Mouse (Mus musculus) liver, embryonic 14.5 days (tissue): ENCODE measurements around the gene Pde1a. TPM values are rescaled to one million over a fixed set of nuclear protein-coding genes. Genes with fewer than 3 reads are reported as not detected.

ENCODE experiments used
- ATAC-seq: fragments of 200-750 bp; cut with Nextera tagmentation; 2 replicates; pipeline ENCODE4 v1.8.0; 2017; ENCODE audit warnings: moderate number of reproducible peaks, mild to moderate bottlenecking, moderate library complexity; ENCODE audit not compliant: insufficient read depth
- DNase-seq, 3 experiments: peaks; one replicate each; pipeline ENCODE4 v3.0.0-alpha.2; 2012 to 2013; ENCODE audit warnings: low read depth in 3 of 3, low spot score in 3 of 3
- H3K27ac ChIP-seq: fragments of 300-500 bp; sonication (generic); 2 replicates; pipeline ENCODE4 v1.5.1; 2014; ENCODE audit warnings: moderate library complexity, mild to moderate bottlenecking, control low read depth, inconsistent platforms
- H3K27me3 ChIP-seq: fragments of 300-500 bp; sonication (generic); 2 replicates; pipeline ENCODE4 v1.6.1; 2014; ENCODE audit warnings: mild to moderate bottlenecking, low read length, moderate library complexity; ENCODE audit not compliant: control insufficient read depth, insufficient read depth
- H3K36me3 ChIP-seq: fragments of 300-500 bp; sonication (generic); replicated peaks from 2 replicates; pipeline ENCODE4 v1.6.1; 2014; ENCODE audit warnings: low read depth; ENCODE audit not compliant: control insufficient read depth, insufficient read depth
- H3K4me1 ChIP-seq, 2 experiments: fragments of 200-500 bp in 1 of 2; fragments of 300-500 bp in 1 of 2; sonication (generic) in 1 of 2; replicated peaks; 2 replicates each; pipeline ENCODE4 v1.6.1; 2012 to 2014; ENCODE audit warnings: antibody characterized with exemption in 1 of 2, inconsistent platforms in 1 of 2, low read length in 1 of 2; ENCODE audit not compliant: control insufficient read depth in 2 of 2, insufficient read depth in 2 of 2
- H3K4me2 ChIP-seq: fragments of 300-500 bp; sonication (generic); 2 replicates; pipeline ENCODE4 v1.6.1; 2014; ENCODE audit warnings: low read depth, mild to moderate bottlenecking, control low read depth, moderate library complexity
- H3K4me3 ChIP-seq, 2 experiments: fragments of 200-500 bp in 1 of 2; fragments of 300-500 bp in 1 of 2; sonication (generic) in 1 of 2; 2 replicates each; pipeline ENCODE4 v1.5.1; 2012 to 2014; ENCODE audit warnings: low read depth in 2 of 2, low read length in 2 of 2, mild to moderate bottlenecking in 2 of 2, control low read depth in 1 of 2, inconsistent platforms in 1 of 2, moderate library complexity in 1 of 2; ENCODE audit not compliant: insufficient read depth in 1 of 2
- H3K9ac ChIP-seq: fragments of 300-500 bp; sonication (generic); replicated peaks from 2 replicates; pipeline ENCODE4 v1.6.1; 2014; ENCODE audit warnings: mild to moderate bottlenecking, control low read depth, moderate library complexity
- H3K9me3 ChIP-seq: fragments of 300-500 bp; sonication (generic); 2 replicates; pipeline ENCODE4 v1.6.1; 2016; ENCODE audit warnings: low read length, mixed read lengths; ENCODE audit not compliant: control insufficient read depth
- CTCF ChIP-seq: IDR thresholded peaks from 2 replicates; pipeline ENCODE4 v1.5.1; 2016; ENCODE audit warnings: antibody characterized with exemption, low read depth, control low read depth
- EP300 ChIP-seq: IDR thresholded peaks from 2 replicates; pipeline ENCODE4 v1.6.1; 2016; ENCODE audit warnings: antibody characterized with exemption, low read depth
- WGBS: fragments of 180-500 bp; shearing (Covaris S2); extraction: QIAGEN DNeasy Blood & Tissue Kit; methylation state at CpG from one replicate; pipeline ENCODE4 v1.1.7; 2014; ENCODE audit not compliant: insufficient replicate concordance; 5-methylcytosine and 5-hydroxymethylcytosine counted together
- polyA plus RNA-seq, 2 experiments: library from polyadenylated mRNA; depleted of rRNA in 1 of 2; stranded (reverse) in 1 of 2; unstranded in 1 of 2; fragments of >200 nt; fragmentation: Nextera tagmentation in 1 of 2; extraction: Ambion mirVana in 1 of 2; gene quantifications; 2 replicates each; pipeline versions ENCODE4 v1.2.1 to v1.2.3; 2012 to 2014

Pde1a gene
- polyA plus RNA-seq, 2 experiments: 1.4 to 2.7 TPM

GRCm38 (mm10) chr2:79945898-79946675 is 183.2 kb downstream of the Pde1a start:
- DNase-seq (no peak), ATAC-seq (no peak)
- no peaks in the 10 kb centered on the region for H3K9me3 ChIP-seq
- H3K27ac ChIP-seq: no peak overlapping the region
- H3K4me3 ChIP-seq: no peak overlapping the region
- H3K36me3 ChIP-seq: no peaks in the 10 kb centered on the region
- no peaks in the 10 kb centered on the region for H3K4me1 ChIP-seq
- TF ChIP-seq CTCF (no peak), EP300 (no peak)
- 31% methylated on average over 8 of the region's 8 CpGs for WGBS
- H3K9ac ChIP-seq: no peak overlapping the region
- no peak overlapping the region for H3K4me2 ChIP-seq
- H3K27me3 ChIP-seq: no peaks in the 10 kb centered on the region

- no peak overlapping the region for H3K4me3 ChIP-seq
- H3K36me3 ChIP-seq: no peaks in the 10 kb centered on the region
- no peak overlapping the region for H3K9ac ChIP-seq
- no peak for DNase-seq
- no peak overlapping the region for H3K27ac ChIP-seq
- no peaks in the 10 kb centered on the region for H3K9me3 ChIP-seq
- H3K27me3 ChIP-seq: no peaks in the 10 kb centered on the region
- no peaks in the 10 kb centered on the region for H3K4me1 ChIP-seq
- ATAC-seq: no peak
- no peak overlapping the region for H3K4me2 ChIP-seq
- no peak for TF ChIP-seq CTCF
- WGBS: 30% methylated on average over 5 of the region's 5 CpGs
These were observed 194.6 kb downstream of the Pde1a start for GRCm38 (mm10) chr2:79934660-79935059.

- Histone ChIP-seq H3K4me2 (no peak overlapping the region), H3K36me3 (no peaks in the 10 kb centered on the region), H3K27me3 (no peaks in the 10 kb centered on the region), H3K27ac (no peak overlapping the region), H3K9me3 (no peaks in the 10 kb centered on the region), H3K4me3 (no peak overlapping the region), H3K9ac (no peak overlapping the region), H3K4me1 (no peaks in the 10 kb centered on the region)
- TF ChIP-seq EP300: no peak
- no peak for TF ChIP-seq CTCF
- no peak for DNase-seq
- no peak for ATAC-seq
These were observed 206.9 kb downstream of the Pde1a start for GRCm38 (mm10) chr2:79922356-79922755.

DNA sequence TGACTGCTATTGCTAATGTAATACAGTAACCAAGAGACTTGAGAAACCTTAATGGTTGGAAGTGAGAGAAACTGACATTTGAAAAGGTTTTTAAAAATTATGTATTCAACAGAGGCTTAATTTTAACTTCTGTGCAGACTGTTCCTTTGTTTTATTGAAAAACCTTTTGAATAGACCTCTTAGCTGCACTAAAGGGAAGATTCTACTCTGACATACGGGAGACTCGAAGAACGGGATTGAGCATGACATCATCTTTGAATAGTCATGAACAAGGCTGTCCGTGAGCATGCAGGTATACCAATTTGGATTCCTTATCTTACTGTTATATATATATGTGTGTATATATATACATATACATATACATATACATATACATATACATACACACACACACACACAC is 207.9 kb downstream of the Pde1a start:
- H3K9me3 ChIP-seq: no peaks in the 10 kb centered on the region
- no peaks in the 10 kb centered on the region for H3K27me3 ChIP-seq
- no peak overlapping the region for H3K4me2 ChIP-seq
- WGBS: 80% methylated on average over 4 of the region's 4 CpGs
- no peak overlapping the region for H3K27ac ChIP-seq
- no peaks in the 10 kb centered on the region for H3K36me3 ChIP-seq
- H3K9ac ChIP-seq: no peak overlapping the region
- no peak for ATAC-seq
- no peak for DNase-seq
- H3K4me3 ChIP-seq: no peak overlapping the region
- H3K4me1 ChIP-seq: no peaks in the 10 kb centered on the region
- TF ChIP-seq EP300: no peak
- no peak for TF ChIP-seq CTCF

- ATAC-seq: no peak
These were observed 208.8 kb downstream of the Pde1a start for GRCm38 (mm10) chr2:79920438-79920837.

More at GRCm38 (mm10) chr2:79920438-79920837, 208.8 kb downstream of the Pde1a start:
- Histone ChIP-seq H3K9me3 (no peaks in the 10 kb centered on the region), H3K36me3 (no peaks in the 10 kb centered on the region), H3K4me2 (no peak overlapping the region), H3K9ac (no peak overlapping the region), H3K4me1 (no peaks in the 10 kb centered on the region), H3K27me3 (no peaks in the 10 kb centered on the region), H3K4me3 (no peak overlapping the region), H3K27ac (no peak overlapping the region)
- DNase-seq: no peak
- TF ChIP-seq CTCF (no peak), EP300 (no peak)
- WGBS: 48% methylated on average over 4 of the region's 4 CpGs
